Mouse (Mus musculus): ENCODE results near the gene Sema4a. TPM values are rescaled to one million over a fixed set of nuclear protein-coding genes. Genes with fewer than 3 reads are reported as not detected.

Gene Sema4a
- polyA plus RNA-seq, 1 experiment, result 2.3 TPM

DNA sequence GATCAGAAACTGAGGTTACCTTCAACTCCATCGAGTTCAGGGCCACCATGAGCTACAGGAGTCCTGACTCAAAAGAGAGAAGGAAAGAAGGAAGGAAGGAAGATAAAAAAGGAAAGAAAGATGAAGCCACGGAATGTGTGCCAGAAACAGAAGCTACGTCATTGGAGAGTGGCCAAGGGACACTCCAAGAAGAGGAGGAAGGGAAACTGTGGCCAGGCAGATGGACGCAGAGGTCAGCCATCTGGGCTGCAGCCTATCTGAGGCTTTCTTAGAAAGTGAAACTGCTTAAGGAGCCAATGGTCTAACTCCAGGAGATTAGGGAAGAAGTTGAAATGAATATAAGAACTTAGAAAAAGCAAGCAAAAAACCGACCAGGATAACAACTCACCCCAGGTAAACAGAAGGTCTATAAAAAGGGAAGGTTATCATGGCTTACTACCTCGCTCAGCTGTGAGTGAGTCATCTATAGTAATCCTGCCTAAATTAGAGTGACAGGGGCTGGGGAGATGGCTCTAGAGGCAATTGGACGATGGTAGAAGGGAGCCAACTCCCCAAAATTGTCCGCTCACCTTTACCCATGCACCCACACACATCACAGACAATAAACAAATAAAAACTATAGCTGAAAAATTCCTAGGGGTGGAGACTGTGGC lies 14.4 kb downstream of the Sema4a start:
- Histone ChIP-seq H3K36me3 (ENCODE audit: control insufficient read depth, insufficient read depth, low read length, poor library complexity, severe bottlenecking) (no peaks in the 10 kb centered on the region), H3K9ac (ENCODE audit: low read depth, poor library complexity, severe bottlenecking) (no peak overlapping the region), H3K27ac (ENCODE audit: insufficient read depth, low read length) (no peak overlapping the region), H3K9me3 (replicated peaks; ENCODE audit: control insufficient read depth, insufficient read depth, low read length, poor library complexity, severe bottlenecking) (no peaks in the 10 kb centered on the region), H3K27me3 (ENCODE audit: control insufficient read depth, insufficient read depth, low read length, poor library complexity, severe bottlenecking) (no peaks in the 10 kb centered on the region), H3K4me1 (ENCODE audit: control insufficient read depth, insufficient read depth, low read length) (peaks cover 3% of the 10 kb centered on the region), H3K4me3 (ENCODE audit: low read depth, low read length) (no peak overlapping the region)
- no peak for TF ChIP-seq POLR2A (IDR thresholded peaks at IDR 0.05; ENCODE audit: insufficient read depth, low read length)
- TF ChIP-seq EP300 (IDR thresholded peaks at IDR 0.05; ENCODE audit: insufficient read depth, low read depth, low read length), result no peak
- no peak for TF ChIP-seq CTCF (IDR thresholded peaks at IDR 0.05; ENCODE audit: low read depth, low read length)

DNA sequence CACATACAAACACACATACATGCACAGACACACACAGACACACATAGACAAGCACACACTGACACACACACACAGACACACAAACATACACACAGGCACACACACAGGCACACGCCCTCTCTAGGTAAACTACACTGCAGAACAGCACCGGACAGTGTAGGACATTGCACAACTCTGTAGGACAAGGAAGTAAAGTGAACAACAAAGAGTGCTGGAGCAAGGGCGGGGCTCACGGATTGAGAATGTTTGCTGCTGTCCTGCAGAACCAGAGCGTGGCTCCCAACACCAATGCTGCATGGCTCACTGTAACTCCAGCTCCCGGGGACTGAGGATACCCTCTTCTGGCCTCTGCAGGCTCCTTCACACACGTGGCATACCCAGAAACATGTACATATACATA lies 18.1 kb downstream of the Sema4a start:
- Histone ChIP-seq H3K9me3 (replicated peaks; ENCODE audit: control insufficient read depth, insufficient read depth, low read length, poor library complexity, severe bottlenecking) (no peaks in the 10 kb centered on the region), H3K9ac (ENCODE audit: low read depth, poor library complexity, severe bottlenecking) (no peak overlapping the region), H3K27me3 (ENCODE audit: control insufficient read depth, insufficient read depth, low read length, poor library complexity, severe bottlenecking) (no peaks in the 10 kb centered on the region), H3K4me3 (ENCODE audit: low read depth, low read length) (no peak overlapping the region), H3K4me1 (ENCODE audit: control insufficient read depth, insufficient read depth, low read length) (peaks cover 7% of the 10 kb centered on the region), H3K27ac (ENCODE audit: insufficient read depth, low read length) (no peak overlapping the region), H3K36me3 (ENCODE audit: control insufficient read depth, insufficient read depth, low read length, poor library complexity, severe bottlenecking) (no peaks in the 10 kb centered on the region)
- TF ChIP-seq EP300 (IDR thresholded peaks at IDR 0.05; ENCODE audit: insufficient read depth, low read depth, low read length) (no peak), CTCF (IDR thresholded peaks at IDR 0.05; ENCODE audit: low read depth, low read length) (no peak), POLR2A (IDR thresholded peaks at IDR 0.05; ENCODE audit: insufficient read depth, low read length) (no peak)

DNA sequence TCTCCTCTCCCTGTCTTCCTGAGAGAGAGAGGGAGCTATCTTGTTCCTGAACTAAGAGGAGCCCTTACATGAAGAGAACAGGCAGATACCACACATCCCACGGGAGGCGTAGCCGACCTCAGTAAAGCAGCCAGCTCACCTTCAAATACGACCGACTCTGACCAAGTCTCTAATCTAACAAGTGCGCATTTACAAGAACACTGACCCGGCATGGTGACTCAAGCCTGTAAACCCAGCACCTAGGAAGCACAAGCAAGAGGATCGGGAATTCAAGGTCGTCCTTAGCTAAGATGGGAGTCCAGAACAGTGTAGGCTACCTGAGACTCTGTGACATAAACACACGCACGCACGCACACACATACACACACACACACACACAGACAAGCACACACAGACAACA lies 18.5 kb downstream of the Sema4a start:
- Histone ChIP-seq H3K27ac (ENCODE audit: insufficient read depth, low read length) (no peak overlapping the region), H3K9me3 (replicated peaks; ENCODE audit: control insufficient read depth, insufficient read depth, low read length, poor library complexity, severe bottlenecking) (no peaks in the 10 kb centered on the region), H3K4me3 (ENCODE audit: low read depth, low read length) (no peak overlapping the region), H3K36me3 (ENCODE audit: control insufficient read depth, insufficient read depth, low read length, poor library complexity, severe bottlenecking) (no peaks in the 10 kb centered on the region), H3K27me3 (ENCODE audit: control insufficient read depth, insufficient read depth, low read length, poor library complexity, severe bottlenecking) (no peaks in the 10 kb centered on the region), H3K4me1 (ENCODE audit: control insufficient read depth, insufficient read depth, low read length) (peaks cover 8% of the 10 kb centered on the region), H3K9ac (ENCODE audit: low read depth, poor library complexity, severe bottlenecking) (no peak overlapping the region)
- TF ChIP-seq POLR2A (IDR thresholded peaks at IDR 0.05; ENCODE audit: insufficient read depth, low read length) (no peak), CTCF (IDR thresholded peaks at IDR 0.05; ENCODE audit: low read depth, low read length) (no peak), EP300 (IDR thresholded peaks at IDR 0.05; ENCODE audit: insufficient read depth, low read depth, low read length) (no peak)

DNA sequence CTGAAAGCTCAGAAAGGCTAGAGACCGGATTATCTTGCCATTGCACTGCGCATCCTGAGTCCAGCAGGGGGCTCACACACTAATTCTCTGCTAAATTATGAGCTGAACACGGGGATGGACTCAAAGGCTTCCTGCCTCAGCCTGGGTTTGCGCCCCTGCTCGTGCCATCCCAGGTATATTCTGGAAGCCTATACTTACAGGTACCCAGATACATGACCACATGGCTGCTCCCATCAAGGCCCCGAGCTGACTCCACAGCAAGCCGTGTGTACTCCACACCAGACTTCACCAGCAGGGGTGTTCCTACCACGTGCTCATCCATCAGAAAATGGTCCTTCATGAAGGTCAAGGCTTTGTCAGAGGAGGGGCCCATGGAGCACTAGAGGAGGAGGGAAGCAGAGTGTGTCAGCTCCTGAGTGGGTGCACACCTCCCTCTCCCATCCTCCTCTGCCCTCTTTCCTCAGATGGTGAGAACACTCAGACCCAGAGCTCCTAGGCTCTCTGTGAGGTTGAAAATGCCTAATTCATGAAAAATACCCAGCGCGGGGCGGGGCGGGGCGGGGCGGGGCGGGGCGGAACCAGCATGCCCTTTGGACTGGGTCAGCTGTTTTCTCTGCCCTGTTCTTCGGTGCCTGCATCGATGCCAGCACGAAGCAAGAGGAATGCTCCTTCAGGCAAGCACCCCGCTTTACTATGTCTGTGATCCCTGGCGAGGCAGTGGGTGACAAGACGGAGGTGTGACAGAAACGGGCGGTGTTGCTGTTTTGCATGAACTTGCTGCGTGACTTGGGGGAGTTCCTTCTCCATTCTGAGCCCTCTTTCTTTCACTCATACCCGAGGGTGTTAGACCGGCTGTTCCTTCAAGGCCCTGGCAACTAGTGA lies 20.2 kb downstream of the Sema4a start:
- Histone ChIP-seq H3K4me3 (ENCODE audit: low read depth, low read length) (peak overlapping the region; percentile 33), H3K4me1 (ENCODE audit: control insufficient read depth, insufficient read depth, low read length) (peaks cover 9% of the 10 kb centered on the region), H3K36me3 (ENCODE audit: control insufficient read depth, insufficient read depth, low read length, poor library complexity, severe bottlenecking) (no peaks in the 10 kb centered on the region), H3K27me3 (ENCODE audit: control insufficient read depth, insufficient read depth, low read length, poor library complexity, severe bottlenecking) (no peaks in the 10 kb centered on the region), H3K27ac (ENCODE audit: insufficient read depth, low read length) (peak overlapping the region; percentile 76), H3K9ac (ENCODE audit: low read depth, poor library complexity, severe bottlenecking) (peak overlapping the region; percentile 12; the same call in 1 of the 2 replicates), H3K9me3 (replicated peaks; ENCODE audit: control insufficient read depth, insufficient read depth, low read length, poor library complexity, severe bottlenecking) (no peaks in the 10 kb centered on the region)
- TF ChIP-seq CTCF (IDR thresholded peaks at IDR 0.05; ENCODE audit: low read depth, low read length), result peak; percentile 30
- no peak for TF ChIP-seq EP300 (IDR thresholded peaks at IDR 0.05; ENCODE audit: insufficient read depth, low read depth, low read length)

DNA sequence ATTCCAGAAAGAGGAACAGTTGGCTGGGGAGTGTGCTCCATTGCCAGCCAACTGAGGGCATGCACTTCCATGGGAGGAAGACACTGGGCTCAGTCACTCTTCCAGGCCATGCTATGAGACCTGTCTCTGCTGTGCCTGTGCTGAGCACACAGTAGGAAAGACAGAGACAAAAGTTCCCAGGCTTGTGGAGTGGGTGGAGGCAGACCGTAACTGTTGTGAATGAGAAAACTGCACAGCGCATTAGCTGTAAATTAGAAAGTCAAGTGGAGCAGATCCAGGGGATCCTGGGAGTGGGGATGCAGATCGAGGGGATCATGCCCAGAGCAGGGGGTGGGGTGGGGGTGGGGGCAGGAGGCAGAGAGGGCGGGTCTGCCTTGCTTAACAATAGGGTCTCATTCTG lies 21.4 kb downstream of the Sema4a start:
- no peaks in the 10 kb centered on the region for H3K9me3 ChIP-seq (replicated peaks; ENCODE audit: control insufficient read depth, insufficient read depth, low read length, poor library complexity, severe bottlenecking)
- H3K36me3 ChIP-seq (ENCODE audit: control insufficient read depth, insufficient read depth, low read length, poor library complexity, severe bottlenecking), result no peaks in the 10 kb centered on the region
- H3K27ac ChIP-seq (ENCODE audit: insufficient read depth, low read length), result peak overlapping the region; percentile 2
- TF ChIP-seq POLR2A (IDR thresholded peaks at IDR 0.05; ENCODE audit: insufficient read depth, low read length) (no peak), CTCF (IDR thresholded peaks at IDR 0.05; ENCODE audit: low read depth, low read length) (no peak), EP300 (IDR thresholded peaks at IDR 0.05; ENCODE audit: insufficient read depth, low read depth, low read length) (no peak)
- peaks cover 9% of the 10 kb centered on the region for H3K4me1 ChIP-seq (ENCODE audit: control insufficient read depth, insufficient read depth, low read length)
- H3K27me3 ChIP-seq (ENCODE audit: control insufficient read depth, insufficient read depth, low read length, poor library complexity, severe bottlenecking), result no peaks in the 10 kb centered on the region
- H3K4me3 ChIP-seq (ENCODE audit: low read depth, low read length), result no peak overlapping the region
- no peak overlapping the region for H3K9ac ChIP-seq (ENCODE audit: low read depth, poor library complexity, severe bottlenecking)

DNA sequence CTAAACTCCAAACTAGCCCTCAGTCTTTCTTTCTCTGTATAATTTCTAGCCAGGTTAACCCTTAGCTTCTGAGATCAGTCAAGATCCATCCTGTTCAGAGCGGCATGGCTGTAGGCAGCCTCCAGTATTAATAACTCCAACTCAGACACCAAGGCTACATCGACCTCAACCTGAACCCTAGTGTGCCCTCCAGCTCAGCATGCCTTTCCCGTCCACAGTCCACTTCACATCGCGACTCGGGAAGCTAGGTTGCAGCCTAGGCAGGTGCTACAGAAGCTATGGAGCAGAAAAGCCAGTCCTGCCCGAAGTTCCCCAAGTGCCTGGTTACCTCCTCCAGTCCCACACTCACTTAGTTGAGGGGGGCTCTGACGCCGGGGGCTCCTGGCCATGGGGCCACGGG lies 23.5 kb downstream of the Sema4a start:
- Histone ChIP-seq H3K9me3 (replicated peaks; ENCODE audit: control insufficient read depth, insufficient read depth, low read length, poor library complexity, severe bottlenecking) (no peaks in the 10 kb centered on the region), H3K27ac (ENCODE audit: insufficient read depth, low read length) (no peak overlapping the region), H3K9ac (ENCODE audit: low read depth, poor library complexity, severe bottlenecking) (no peak overlapping the region), H3K27me3 (ENCODE audit: control insufficient read depth, insufficient read depth, low read length, poor library complexity, severe bottlenecking) (no peaks in the 10 kb centered on the region), H3K36me3 (ENCODE audit: control insufficient read depth, insufficient read depth, low read length, poor library complexity, severe bottlenecking) (no peaks in the 10 kb centered on the region), H3K4me3 (ENCODE audit: low read depth, low read length) (no peak overlapping the region), H3K4me1 (ENCODE audit: control insufficient read depth, insufficient read depth, low read length) (peaks cover 6% of the 10 kb centered on the region)
- TF ChIP-seq POLR2A (IDR thresholded peaks at IDR 0.05; ENCODE audit: insufficient read depth, low read length) (no peak), EP300 (IDR thresholded peaks at IDR 0.05; ENCODE audit: insufficient read depth, low read depth, low read length) (no peak), CTCF (IDR thresholded peaks at IDR 0.05; ENCODE audit: low read depth, low read length) (no peak)
